Mouse (Mus musculus) monocyte, adult 5-6 weeks (primary cell): ENCODE data around the gene Ift52. TPM values are rescaled to one million over a fixed set of nuclear protein-coding genes. Genes with fewer than 3 reads are reported as not detected.

Source experiments
- ATAC-seq: fragments of 153-309, 156-312 bp; replicated peaks from 2 replicates; pipeline ENCODE4 v1.8.0; 2017; ENCODE audit warnings: mild to moderate bottlenecking; ENCODE audit not compliant: low TSS enrichment, insufficient number of reproducible peaks, severe bottlenecking, poor library complexity, low FRiP score
- total RNA-seq: library from RNA; stranded (forward); fragments of 200-1000, 200-491, 200-594 nt; gene quantifications from 3 replicates; pipeline ENCODE4 v1.2.3, GENCODE M21; 2017

Ift52 gene
- total RNA-seq: 22.0 to 34.8 TPM (median 29.3 TPM) in 3 replicates

DNA sequence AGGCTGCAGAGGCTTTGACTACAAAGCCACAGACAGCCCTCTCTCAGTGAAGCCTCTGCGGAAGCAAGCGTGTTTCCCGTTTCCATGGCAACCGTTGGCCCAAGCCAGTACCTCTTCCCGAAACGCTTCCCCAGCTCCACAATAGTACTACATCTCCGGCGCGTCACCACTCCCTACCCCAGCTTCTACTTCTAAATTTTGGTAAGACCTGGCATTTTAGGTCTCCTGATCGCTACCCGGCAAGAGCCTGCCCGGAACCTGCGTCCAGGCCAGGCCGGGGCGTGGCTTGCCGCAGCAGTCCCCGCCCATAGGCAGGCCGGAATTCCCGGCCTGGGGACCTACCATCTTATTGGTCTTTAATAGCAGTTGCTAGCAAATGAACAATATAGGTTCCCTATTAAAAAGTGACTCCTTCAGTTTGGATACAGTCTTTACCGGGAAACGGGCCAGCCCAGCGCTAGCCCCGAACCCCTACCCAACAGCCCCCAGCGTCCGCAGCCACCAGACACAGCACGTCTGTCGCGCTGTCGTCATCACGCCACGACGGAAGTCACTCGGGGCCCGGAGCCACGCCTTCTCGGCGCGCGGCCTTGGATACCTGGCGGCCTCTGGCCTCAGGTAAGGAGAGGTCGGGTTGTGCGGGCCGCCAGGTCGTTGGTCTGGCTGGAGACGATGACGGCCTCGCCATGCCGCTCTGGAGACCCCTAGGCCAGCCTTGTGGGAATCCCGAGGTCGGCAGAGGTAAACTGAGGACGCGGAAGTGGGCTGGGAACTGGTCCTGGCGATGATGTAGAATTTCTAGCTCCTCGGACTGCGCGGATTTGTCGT is at the start of gene Ift52:
Gene Ift52, plus strand, starts transcription at position 439 of the 828 bp plus-strand sequence.
- peak; percentile 94 for ATAC-seq

DNA sequence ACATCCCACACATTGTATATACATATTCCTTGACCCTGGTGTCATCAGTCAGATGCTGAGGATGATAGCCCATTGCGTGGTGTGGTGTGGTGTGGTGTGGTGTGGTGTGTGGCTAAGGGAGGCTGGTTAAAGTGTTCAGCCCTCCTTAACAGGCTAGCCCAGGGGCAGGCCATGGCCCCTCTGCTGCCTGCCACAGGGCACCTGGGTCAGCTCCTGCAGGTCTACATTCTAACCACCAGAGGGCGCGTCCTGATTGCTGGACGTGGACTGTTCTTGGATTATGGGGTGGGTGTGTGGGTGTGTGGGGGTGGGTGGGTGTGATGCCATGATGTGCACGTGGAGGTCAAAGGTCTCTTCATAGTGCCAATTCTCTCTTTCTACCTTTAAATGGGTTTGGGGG is 48.8 kb upstream of the Ift52 start:
- ATAC-seq: peak; percentile 69; the same call in 1 of the 2 replicates

DNA sequence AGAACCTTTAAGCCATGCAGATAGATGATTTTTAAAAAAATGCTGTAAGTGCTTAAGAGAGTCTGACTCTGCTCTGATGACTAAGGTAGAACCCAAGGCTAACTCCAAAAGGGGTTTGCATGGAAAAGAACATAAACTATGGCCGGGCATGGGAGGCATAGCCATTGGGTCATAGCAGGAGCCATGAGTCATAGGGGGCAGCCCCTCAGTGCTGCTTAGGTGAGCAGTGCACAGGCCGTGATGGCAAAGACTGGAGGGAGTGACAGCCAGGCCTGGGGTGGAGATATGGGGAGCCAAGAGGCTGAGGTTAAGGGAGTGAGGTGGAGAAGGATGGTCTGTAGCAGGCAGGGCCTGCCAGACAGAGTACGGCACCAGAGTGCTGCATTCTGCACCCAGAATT is 48.1 kb upstream of the Ift52 start:
- ATAC-seq: no peak

DNA sequence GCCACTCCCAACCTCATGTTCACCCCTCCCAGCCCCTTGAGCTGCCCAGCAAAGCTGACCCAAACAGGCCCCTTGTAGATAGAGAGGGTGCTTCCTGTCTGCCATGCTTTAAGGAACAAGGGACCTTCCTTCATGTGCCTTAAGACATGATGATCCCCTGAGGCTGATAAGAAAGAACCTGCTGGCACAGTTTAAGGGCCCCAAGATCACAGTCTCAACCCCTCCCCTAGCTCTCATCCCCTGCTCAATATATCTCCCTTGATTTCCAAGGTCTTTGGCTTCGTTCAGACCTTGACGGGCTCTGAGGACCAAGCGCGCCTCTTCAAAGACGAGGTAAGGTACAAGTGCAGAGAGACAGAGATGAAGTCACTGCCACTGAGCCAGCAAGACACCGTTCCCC is 46.3 kb upstream of the Ift52 start:
- ATAC-seq: no peak

DNA sequence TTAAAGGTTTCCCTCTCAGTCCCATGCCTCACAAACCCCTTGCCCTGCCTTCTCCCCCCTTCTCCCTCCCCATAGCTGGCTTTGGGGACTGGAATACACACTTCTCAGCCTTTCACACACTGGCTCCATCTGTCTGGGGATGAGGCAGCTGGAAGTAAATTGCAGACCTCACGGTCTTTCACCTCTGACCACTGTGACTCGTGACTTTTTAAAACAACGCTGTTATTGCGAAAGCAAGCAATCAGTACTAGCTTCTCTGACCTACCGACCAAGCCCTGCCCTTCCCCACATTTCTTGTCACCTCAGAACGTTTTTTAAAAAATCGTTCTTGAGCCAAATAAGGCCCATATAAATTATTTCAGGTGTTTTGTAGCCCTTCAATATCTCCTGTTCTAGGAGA is 44.4 kb upstream of the Ift52 start:
- ATAC-seq: no peak

DNA sequence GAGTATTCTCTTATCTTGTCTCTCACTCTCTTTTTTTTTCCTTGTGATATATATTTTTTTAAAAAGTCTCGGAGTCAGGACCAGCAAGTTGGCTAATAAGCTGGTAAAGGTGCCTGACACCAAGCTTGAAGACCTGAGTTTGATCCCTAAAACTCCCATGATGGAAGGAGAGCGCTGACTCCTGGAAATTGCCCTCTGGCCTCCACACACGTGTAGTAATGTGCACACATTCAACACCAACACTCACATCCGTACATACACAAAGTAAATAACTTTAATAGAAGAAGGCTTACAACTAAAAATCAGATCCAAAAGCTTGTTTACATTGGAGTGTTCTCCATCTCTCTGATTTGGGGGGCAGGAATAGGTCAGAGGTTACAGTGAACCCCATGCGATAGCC is 43.9 kb upstream of the Ift52 start:
- no peak for ATAC-seq

DNA sequence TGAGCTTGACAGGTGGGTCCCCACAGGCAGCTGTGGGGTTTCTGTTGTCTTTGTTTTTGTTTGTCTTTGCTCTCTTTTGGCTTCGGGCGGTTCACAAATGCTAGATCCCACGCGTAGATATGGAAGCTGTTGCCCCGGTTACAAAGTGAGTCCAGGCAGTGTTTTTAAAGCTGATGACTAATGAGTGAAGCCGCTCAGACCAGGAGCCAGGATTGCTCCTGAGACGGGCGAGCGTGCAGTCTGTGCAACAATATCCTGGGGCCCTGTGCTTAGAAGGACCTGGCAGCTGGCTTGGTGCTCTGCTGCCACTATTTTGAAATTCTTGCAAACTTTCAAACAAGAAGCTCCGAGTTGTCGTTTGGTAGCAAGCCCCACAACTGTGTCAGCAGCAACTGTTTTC is 43.5 kb upstream of the Ift52 start:
- no peak for ATAC-seq

DNA sequence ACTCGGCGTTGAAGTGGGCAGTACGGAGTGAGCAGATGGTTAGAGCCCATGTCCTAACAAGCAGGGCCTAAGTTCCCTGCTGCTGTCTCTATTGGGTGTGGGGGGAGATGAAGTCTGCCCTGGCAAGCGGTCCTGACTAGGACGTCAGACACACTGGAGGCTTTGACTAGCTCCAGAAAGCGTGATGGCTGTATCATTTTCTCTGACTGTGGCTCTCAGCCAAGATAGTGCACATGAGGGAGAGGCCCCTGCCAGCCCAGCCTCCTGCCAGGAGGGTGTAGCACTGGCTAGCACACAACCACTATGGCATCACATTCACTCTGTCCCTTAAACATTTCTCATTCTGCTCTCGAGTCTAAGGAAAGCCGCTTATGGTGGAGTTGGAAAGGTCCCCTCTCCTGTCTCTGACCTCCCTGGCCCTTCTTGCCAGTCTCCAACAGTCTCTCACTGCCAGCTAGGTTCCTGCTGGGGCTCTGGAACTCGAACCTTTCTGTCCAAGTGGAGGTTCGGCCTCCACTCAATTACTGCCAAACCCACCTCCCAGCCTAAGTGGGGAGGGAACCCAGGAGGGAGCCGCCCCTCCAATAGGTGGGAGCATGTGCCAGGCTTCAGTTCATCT is 41.9 kb upstream of the Ift52 start:
- no peak for ATAC-seq

DNA sequence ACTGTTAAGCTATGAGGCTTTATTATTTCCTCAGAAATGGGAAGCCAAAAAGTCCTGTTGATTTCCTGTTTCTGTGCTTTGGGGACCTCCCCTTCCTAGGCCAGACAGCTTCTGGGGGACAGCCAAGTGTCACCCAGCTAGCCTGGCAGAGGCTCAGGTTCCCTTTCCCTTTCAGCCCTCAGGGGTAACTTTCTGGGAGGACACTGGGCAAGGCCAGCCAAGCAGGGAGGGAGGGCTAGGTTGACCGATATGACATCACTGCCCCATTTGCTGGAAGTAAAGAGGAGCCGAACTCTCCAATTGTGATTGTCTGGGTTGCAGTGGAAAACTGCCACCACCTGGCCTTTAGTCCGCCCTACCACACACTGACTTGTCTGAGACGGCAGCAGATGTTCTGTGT is 41.2 kb upstream of the Ift52 start:
- no peak for ATAC-seq

DNA sequence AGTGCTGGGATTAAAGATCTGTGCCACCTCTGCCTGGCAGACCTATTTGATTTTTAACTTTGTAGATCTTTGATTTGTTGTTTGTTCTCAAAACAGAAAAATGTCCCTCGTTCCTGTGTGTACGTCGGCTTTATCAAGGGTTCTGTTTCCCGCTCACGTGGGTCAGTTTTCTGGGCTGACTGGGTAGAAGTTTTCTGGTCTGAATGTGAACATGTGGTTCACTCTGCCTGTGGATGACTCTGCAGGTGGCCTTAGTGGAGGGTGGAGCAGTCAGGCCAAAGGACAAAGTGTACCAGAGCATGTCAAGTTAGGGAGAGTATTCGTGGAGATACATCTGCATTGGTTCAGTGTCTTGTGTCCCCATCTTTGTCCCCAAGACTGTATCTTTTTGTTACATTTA is 32.8 kb upstream of the Ift52 start:
- no peak for ATAC-seq

DNA sequence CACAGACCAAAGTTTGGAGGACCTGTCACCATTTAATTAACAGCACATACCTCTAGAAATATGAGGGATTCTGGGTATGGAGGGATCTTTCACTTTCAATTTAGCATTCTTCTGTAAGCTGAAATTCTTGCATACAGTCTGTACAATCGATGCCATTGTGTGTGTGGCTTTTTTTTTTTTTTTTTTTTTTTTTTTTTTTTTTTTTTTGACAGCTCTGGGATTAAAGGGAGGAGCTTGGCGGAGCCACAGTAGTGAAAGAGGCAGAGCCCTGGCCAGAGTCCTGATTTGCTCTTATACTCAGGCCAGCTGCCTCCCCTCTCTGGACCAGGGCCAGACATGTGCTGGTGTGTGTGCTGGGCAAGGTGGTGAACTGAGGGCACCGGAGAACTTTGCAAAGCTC is 31.2 kb upstream of the Ift52 start:
- ATAC-seq: no peak

DNA sequence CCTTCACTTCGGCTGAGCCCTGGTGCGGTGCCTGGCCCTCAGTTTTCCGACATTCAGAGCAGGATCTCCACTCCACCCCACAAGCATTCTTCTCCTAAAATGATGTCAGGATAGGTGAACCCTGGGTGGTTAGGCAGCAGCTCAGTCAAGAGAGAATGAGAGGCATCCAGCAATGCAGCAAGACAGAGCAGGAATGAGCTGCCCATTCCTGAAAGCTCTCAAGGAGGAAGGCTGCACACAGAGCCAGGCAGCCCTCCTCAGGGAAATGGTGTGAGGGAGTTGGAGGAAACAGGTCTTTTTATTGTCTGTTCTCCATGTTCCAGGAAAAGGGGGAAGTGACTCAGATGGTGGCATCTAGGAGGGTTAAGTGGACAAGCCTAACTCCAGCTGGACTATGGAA is 30.4 kb upstream of the Ift52 start:
- no peak for ATAC-seq

DNA sequence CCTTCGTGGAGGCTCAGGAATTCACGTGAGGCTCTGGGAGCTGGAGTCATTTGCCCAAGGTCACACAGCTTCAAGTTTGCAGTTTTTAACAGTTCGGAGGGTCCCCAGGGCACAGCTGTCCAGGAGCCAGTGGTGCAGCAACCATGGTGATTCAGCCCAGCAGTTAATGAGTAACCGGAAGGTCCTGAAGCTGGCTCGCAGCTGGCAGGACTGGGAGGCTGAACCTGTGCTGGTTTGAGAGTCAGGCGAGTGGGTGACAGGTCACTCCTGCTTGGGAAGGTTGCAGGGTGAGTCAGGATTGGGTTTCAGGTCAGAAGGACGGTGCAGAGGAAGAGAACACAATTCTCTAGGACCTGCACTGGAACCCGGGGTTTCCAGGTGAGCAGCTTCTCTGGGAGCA is 29.9 kb upstream of the Ift52 start, which contains the start of gene Sgk2:
Gene Sgk2, plus strand, starts transcription at position 113 of the 400 bp plus-strand sequence.
- no peak for ATAC-seq

DNA sequence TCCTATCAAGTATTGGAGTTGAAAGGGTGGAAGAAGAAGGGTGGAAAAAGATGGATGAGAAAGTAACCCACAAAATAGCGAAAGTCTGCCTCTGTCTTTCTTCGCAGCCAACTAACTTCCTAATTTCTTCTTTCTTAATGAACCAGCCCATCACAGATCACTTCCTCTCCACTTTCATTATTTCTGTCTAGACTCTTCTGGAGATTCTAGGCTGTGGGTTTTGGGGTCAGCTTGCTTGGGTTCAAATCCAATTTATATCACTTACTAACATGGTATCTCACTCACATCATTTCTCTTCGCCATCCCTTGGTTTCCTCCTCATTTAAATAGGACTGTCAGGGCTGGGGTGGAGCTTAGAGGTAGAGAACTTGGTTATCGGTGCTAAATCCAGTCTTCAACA is 28.9 kb upstream of the Ift52 start:
- no peak for ATAC-seq

DNA sequence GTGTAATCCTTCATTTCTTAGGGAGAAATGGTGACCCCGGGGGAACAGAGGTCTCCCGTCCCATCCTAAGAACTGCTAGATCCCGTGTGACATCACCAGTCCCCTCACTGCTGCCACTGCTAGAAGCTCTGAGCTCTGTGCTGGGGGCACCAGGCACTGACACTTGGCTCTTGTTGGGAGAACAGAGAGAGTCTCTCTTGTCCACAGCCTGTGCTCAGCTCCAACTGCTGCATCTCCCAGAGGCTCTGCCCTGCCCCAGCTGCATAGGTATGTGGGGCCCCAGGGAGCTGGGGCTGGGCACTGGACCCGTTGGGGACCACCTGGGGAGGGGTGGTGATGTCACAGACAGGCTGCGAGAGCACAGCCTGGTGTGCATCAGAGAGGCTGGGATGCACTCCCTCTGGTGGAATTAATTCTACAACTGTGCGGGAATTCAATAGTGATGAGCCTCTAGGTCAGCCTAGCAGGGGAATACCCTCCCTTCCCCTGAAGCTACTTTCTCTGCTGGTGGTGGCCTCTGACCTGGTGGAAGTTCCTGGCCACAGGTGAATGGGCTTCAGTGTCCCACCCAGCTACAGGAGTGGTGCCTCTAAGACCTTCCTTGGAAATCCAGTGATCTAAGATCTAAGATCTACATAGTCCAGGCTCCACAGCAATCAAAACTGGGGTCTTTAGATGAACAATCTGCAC is 25.6 kb upstream of the Ift52 start:
- ATAC-seq: no peak

DNA sequence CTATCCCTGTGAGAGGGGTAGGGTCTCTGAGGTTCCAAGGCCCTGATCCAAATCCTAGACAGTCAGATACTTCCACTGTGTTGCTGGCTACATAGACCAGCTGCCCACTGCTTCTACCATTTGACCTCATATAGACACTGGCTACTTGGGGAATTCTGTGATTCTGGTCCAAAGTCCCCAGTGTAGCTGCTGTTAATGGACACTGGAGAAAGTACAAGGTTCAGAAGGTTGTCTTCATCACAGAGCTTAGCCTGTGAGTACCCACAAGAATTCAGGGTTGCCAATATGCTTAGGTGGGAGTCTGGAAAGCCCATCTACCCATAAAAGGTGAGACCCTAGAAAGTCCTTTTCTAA is 25.1 kb upstream of the Ift52 start:
- no peak for ATAC-seq

DNA sequence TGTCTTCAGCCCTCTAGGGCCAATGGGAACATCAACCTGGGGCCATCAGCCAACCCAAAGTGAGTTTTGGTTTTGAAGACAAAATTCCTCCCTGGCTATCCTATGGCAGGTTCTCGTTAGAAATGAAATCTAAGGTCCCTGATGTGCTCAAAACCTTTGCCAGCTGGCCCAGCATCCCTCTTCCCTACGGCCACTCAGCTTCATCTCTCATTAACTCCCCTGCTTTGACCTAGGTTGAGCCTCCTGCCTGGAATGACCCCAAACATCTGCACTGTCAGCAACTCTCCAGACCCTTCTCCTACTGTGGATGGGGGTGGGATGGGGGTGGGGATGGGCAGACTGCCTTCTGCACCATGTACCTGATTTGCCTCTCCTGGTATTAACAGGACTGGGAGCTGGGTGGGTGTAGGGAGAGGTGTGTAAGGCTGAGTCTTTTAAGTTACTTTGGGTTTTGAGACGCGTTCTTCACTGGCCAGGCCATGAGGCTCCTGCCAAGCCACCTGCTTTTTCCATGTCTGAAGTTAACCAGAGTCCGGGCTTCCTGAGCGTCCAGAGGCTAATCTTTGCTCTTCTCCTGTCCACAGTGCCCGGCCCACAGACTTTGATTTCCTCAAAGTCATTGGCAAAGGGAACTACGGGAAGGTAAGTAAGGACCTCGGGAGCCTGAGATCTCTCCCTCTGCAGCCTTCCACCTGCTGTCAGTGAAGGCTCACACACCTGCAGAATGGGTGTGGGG is 23.1 kb upstream of the Ift52 start:
- ATAC-seq: no peak

DNA sequence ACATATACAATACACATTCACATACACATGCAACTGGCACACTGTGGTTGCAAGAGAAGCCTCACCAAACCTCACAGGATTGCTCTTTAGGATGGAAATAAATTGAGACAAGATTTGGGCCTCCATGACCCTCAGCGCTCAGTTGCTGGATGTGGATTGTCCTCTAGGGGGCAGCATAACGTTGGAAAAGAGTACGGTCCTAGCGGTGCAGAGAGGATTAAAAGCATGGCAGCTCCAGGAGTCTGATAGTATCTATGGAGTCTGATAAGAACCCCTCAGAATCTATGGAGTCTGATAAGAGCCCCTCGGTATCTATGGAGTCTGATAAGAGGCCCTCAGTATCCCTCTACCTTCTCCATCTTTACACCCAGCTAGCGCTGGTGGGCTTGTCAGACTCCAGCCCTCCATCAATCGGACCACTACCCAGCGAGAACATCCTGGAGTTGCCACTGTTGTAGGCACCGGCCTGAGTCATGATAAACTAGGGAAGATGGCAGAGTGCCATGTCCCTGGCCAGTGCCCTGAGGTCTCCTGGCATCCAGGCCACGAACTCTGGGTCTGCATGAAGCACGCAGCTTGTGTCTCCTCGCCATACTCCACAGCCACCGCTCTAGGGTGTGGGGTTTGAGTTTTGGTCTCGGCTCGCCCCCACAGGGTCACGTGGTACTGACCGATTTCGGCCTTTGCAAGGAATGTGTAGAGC is 18.5 kb upstream of the Ift52 start:
- peak; percentile 55; the same call in 1 of the 2 replicates for ATAC-seq

DNA sequence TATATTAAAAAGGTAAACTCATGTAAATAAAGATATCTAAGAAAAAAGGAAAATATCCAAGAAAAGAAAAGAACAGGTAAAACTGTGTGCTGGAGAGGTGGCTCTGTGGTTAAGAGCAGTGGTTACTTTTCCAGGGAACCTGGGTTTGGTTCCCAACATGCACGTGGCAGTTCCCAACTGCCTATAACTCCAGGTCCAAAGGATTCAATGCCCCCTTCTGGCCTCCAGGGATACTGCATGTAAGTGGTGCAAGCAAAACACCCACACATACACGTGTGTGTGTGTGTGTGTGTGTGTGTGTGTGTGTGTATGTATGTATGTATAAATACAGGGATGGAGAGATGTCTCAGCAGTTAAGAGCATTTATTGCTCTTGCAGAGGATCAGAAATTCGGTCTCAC is 17.4 kb upstream of the Ift52 start:
- no peak for ATAC-seq
